Mouse (Mus musculus) heart, embryonic 12.5 days (tissue): ENCODE measurements around the gene Ing1. TPM values are rescaled to one million over a fixed set of nuclear protein-coding genes. Genes with fewer than 3 reads are reported as not detected.
"Not testable (repeated sequence)": the region's sequence is repeated elsewhere in the genome, so short reads cannot be mapped to it uniquely, and the experiment has no call there.

ENCODE experiments used
- ATAC-seq: fragments of 200-750 bp; cut with Nextera tagmentation; 2 replicates; pipeline ENCODE4 v1.8.0; 2017; ENCODE audit warnings: moderate TSS enrichment, moderate library complexity; ENCODE audit not compliant: insufficient number of reproducible peaks, low FRiP score
- H3K27ac ChIP-seq: fragments of 300-500 bp; sonication (generic); 2 replicates; pipeline ENCODE4 v1.5.1; 2016; ENCODE audit warnings: mild to moderate bottlenecking, moderate library complexity; ENCODE audit not compliant: poor library complexity, severe bottlenecking
- H3K27me3 ChIP-seq: fragments of 300-500 bp; sonication (generic); replicated peaks from 2 replicates; pipeline ENCODE4 v1.6.1; 2016; ENCODE audit warnings: mild to moderate bottlenecking, moderate library complexity
- H3K36me3 ChIP-seq: fragments of 300-500 bp; sonication (generic); 2 replicates; pipeline ENCODE4 v1.6.1; 2016; ENCODE audit warnings: mild to moderate bottlenecking, moderate library complexity
- H3K4me1 ChIP-seq: fragments of 300-500 bp; sonication (generic); replicated peaks from 2 replicates; pipeline ENCODE4 v1.6.1; 2016; ENCODE audit warnings: mild to moderate bottlenecking
- H3K4me2 ChIP-seq: fragments of 300-500 bp; sonication (generic); 2 replicates; pipeline ENCODE4 v1.6.1; 2016; ENCODE audit warnings: mild to moderate bottlenecking, moderate library complexity
- H3K4me3 ChIP-seq: fragments of 300-500 bp; sonication (generic); 2 replicates; pipeline ENCODE4 v1.5.1; 2016; ENCODE audit warnings: mild to moderate bottlenecking
- H3K9ac ChIP-seq: fragments of 300-500 bp; sonication (generic); 2 replicates; pipeline ENCODE4 v1.6.1; 2016; ENCODE audit warnings: mild to moderate bottlenecking, moderate library complexity
- H3K9me3 ChIP-seq: fragments of 300-500 bp; sonication (generic); replicated peaks from 2 replicates; pipeline ENCODE4 v1.6.1; 2016; ENCODE audit warnings: mild to moderate bottlenecking, moderate library complexity
- WGBS: fragments of 180-500 bp; shearing (Covaris S2); methylation state at CpG from one replicate; pipeline ENCODE4 v1.1.7; 2016; 5-methylcytosine and 5-hydroxymethylcytosine counted together
- polyA plus RNA-seq: library from polyadenylated mRNA; unstranded; fragments of >200 nt; fragmentation: Nextera tagmentation; extraction: Ambion mirVana; gene quantifications from 2 replicates; pipeline ENCODE4 v1.2.1, GENCODE M21; 2016

Ing1 gene
- polyA plus RNA-seq, 1 experiment from 2014 or later: 25.2 TPM

GRCm38 (mm10) chr8:11564721-11565120 is 9.3 kb downstream of the Ing1 start:
- Histone ChIP-seq H3K27ac (no peak overlapping the region), H3K9ac (no peak overlapping the region), H3K36me3 (peaks cover 57% of the 10 kb centered on the region), H3K9me3 (no peaks in the 10 kb centered on the region), H3K27me3 (no peaks in the 10 kb centered on the region), H3K4me1 (peaks cover 12% of the 10 kb centered on the region), H3K4me2 (no peak overlapping the region), H3K4me3 (no peak overlapping the region)
- no peak for ATAC-seq
- 88% methylated on average over 7 of the region's 7 CpGs for WGBS

GRCm38 (mm10) chr8:11568193-11568592 is 12.8 kb downstream of the Ing1 start:
- peaks cover 44% of the 10 kb centered on the region for H3K36me3 ChIP-seq
- H3K27me3 ChIP-seq, H3K27ac ChIP-seq, H3K9ac ChIP-seq, H3K4me1 ChIP-seq, H3K9me3 ChIP-seq, H3K4me2 ChIP-seq, H3K4me3 ChIP-seq, ATAC-seq: not testable (repeated sequence)
- 90% methylated on average over 2 of the region's 2 CpGs for WGBS

GRCm38 (mm10) chr8:11569260-11570097 is 14.1 kb downstream of the Ing1 start:
- Histone ChIP-seq H3K36me3 (peaks cover 32% of the 10 kb centered on the region), H3K27me3 (no peaks in the 10 kb centered on the region), H3K27ac (no peak overlapping the region), H3K9me3 (no peaks in the 10 kb centered on the region), H3K4me1 (peaks cover 9% of the 10 kb centered on the region; the same call in 1 of the 2 replicates), H3K4me3 (no peak overlapping the region), H3K4me2 (no peak overlapping the region), H3K9ac (no peak overlapping the region)
- WGBS: 79% methylated on average over 22 of the region's 22 CpGs
- ATAC-seq: no peak

- no peak overlapping the region for H3K4me3 ChIP-seq
- H3K27ac ChIP-seq: no peak overlapping the region
- H3K9ac ChIP-seq: no peak overlapping the region
- peaks cover 20% of the 10 kb centered on the region for H3K36me3 ChIP-seq
- H3K27me3 ChIP-seq: no peaks in the 10 kb centered on the region
- 94% methylated on average over 4 of the region's 4 CpGs for WGBS
- ATAC-seq: no peak
- no peak overlapping the region for H3K4me2 ChIP-seq
- H3K4me1 ChIP-seq: peaks cover 14% of the 10 kb centered on the region
- H3K9me3 ChIP-seq: no peaks in the 10 kb centered on the region
Observed at GRCm38 (mm10) chr8:11570742-11571141, 15.4 kb downstream of the Ing1 start.

DNA sequence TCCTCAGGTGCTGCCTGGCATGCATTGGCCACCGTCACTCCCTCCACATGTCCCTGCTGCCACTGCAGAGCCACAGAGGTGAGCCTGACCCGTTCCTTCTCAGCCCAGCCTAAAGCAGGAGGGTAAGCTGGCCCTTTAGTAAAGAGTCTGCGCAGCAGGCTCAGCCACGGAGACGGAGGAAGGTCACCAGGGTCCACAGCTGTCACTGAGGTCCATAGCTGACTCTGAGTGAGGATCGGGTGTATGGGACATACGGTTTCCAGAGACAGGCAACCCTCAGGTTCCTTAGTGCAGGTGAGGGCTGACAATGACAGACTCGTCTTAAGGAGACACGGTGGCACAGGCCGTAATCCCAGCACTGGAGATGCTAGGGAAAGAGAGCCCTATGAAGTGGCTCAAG is 16.6 kb downstream of the Ing1 start:
- H3K27me3 ChIP-seq: no peaks in the 10 kb centered on the region
- no peak overlapping the region for H3K27ac ChIP-seq
- no peak for ATAC-seq
- peaks cover 14% of the 10 kb centered on the region for H3K36me3 ChIP-seq
- H3K9me3 ChIP-seq: no peaks in the 10 kb centered on the region
- H3K4me1 ChIP-seq: peaks cover 16% of the 10 kb centered on the region
- WGBS: 82% methylated on average over 10 of the region's 10 CpGs
- no peak overlapping the region for H3K4me2 ChIP-seq
- no peak overlapping the region for H3K4me3 ChIP-seq
- no peak overlapping the region for H3K9ac ChIP-seq

DNA sequence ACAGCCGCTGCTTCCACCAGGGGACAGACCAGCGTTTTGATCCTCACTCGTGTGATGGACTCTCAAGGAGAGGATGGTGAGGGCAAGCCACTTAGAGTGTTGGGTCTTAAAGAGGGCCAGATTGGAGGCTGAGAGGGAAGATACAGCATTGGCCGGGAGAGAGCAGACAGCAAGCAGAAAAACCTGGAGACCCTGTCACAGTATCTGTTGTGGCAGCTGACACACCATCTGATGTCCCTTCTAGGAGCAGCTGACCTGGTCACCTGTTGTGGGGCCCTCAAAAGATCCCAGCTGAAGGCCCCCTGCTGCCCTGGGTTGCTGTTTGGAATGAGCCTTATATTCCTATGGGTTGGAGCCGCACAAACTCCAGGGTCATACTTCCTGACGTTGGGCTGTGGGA is 17.1 kb downstream of the Ing1 start:
- Histone ChIP-seq H3K4me2 (no peak overlapping the region), H3K27me3 (no peaks in the 10 kb centered on the region), H3K27ac (no peak overlapping the region), H3K9me3 (no peaks in the 10 kb centered on the region), H3K4me3 (no peak overlapping the region), H3K36me3 (peaks cover 9% of the 10 kb centered on the region), H3K4me1 (peaks cover 16% of the 10 kb centered on the region), H3K9ac (no peak overlapping the region)
- no peak for ATAC-seq
- WGBS: 66% methylated on average over 6 of the region's 6 CpGs

- Histone ChIP-seq H3K9me3 (no peaks in the 10 kb centered on the region), H3K9ac (no peak overlapping the region), H3K27ac (peak overlapping the region; percentile 3; the same call in 1 of the 2 replicates), H3K36me3 (no peaks in the 10 kb centered on the region), H3K4me3 (no peak overlapping the region), H3K4me2 (no peak overlapping the region), H3K4me1 (peaks cover 16% of the 10 kb centered on the region), H3K27me3 (no peaks in the 10 kb centered on the region)
- WGBS: 64% methylated on average over 9 of the region's 9 CpGs
- no peak for ATAC-seq
Observed at GRCm38 (mm10) chr8:11574911-11575603, 19.7 kb downstream of the Ing1 start.

- Histone ChIP-seq H3K27ac (no peak overlapping the region), H3K4me3 (no peak overlapping the region), H3K27me3 (no peaks in the 10 kb centered on the region), H3K9me3 (no peaks in the 10 kb centered on the region), H3K36me3 (no peaks in the 10 kb centered on the region), H3K9ac (no peak overlapping the region), H3K4me1 (peaks cover 16% of the 10 kb centered on the region), H3K4me2 (no peak overlapping the region)
- ATAC-seq: no peak
- WGBS: 65% methylated on average over 16 of the region's 16 CpGs
Observed at GRCm38 (mm10) chr8:11575604-11576384, 20.4 kb downstream of the Ing1 start.

- no peak overlapping the region for H3K9ac ChIP-seq
- H3K27ac ChIP-seq: peak overlapping the region; percentile 39
- peaks cover 9% of the 10 kb centered on the region for H3K4me1 ChIP-seq
- no peaks in the 10 kb centered on the region for H3K27me3 ChIP-seq
- H3K36me3 ChIP-seq: no peaks in the 10 kb centered on the region
- peak; percentile 53; the same call in 1 of the 2 replicates for ATAC-seq
- no peak overlapping the region for H3K4me3 ChIP-seq
- 0 out of 2 replicates have a peak, but pooled peaks cover 8% of the 10 kb centered on the region for H3K9me3 ChIP-seq
- WGBS: 63% methylated on average over 21 of the region's 21 CpGs
- 0 out of 2 replicates have a peak overlapping the region, but pooled peaks have one; percentile 5 for H3K4me2 ChIP-seq
Observed at GRCm38 (mm10) chr8:11585513-11586373, 30.4 kb downstream of the Ing1 start.

DNA sequence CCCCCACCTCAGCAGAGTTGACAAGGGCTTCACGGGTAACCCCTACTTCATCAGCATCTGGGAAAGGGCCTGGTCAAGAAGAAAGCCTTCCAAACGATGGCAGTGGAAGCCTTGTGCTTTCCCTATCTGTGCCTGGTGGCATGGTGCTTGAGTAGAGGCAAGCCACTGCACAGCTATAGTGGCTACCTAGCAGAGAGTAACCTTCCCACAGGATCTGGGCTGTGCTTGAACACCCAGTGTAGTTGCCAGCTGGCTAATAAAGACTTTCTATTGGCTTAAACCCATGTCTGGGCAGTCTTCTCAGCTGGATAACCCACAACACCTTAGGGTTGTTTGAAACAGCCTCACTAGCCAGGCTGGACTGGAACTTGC is 31.0 kb downstream of the Ing1 start:
- Histone ChIP-seq H3K36me3 (no peaks in the 10 kb centered on the region), H3K9me3 (0 out of 2 replicates have a peak, but pooled peaks cover 8% of the 10 kb centered on the region), H3K4me3 (no peak overlapping the region), H3K4me2 (no peak overlapping the region), H3K27me3 (no peaks in the 10 kb centered on the region), H3K4me1 (peaks cover 9% of the 10 kb centered on the region), H3K27ac (peak overlapping the region; percentile 39), H3K9ac (no peak overlapping the region)
- ATAC-seq: no peak
- WGBS: 53% methylated on average over 2 of the region's 2 CpGs
